Mouse (Mus musculus) kidney, embryonic 14.5 days (tissue): ENCODE measurements around the gene Kiss1r. TPM values are rescaled to one million over a fixed set of nuclear protein-coding genes. Genes with fewer than 3 reads are reported as not detected.
"Not testable (repeated sequence)": the region's sequence is repeated elsewhere in the genome, so short reads cannot be mapped to it uniquely, and the experiment has no call there.

Experiments used
- ATAC-seq: fragments of 200-750 bp; cut with Nextera tagmentation; 2 replicates; pipeline ENCODE4 v1.8.0; 2017; ENCODE audit warnings: moderate number of reproducible peaks, mild to moderate bottlenecking, moderate TSS enrichment, moderate library complexity; ENCODE audit not compliant: low FRiP score, low TSS enrichment
- H3K27ac ChIP-seq: fragments of 300-500 bp; sonication (generic); 2 replicates; pipeline ENCODE4 v1.5.1; 2014; ENCODE audit warnings: low read depth, mild to moderate bottlenecking, low read length, moderate library complexity, mixed read lengths
- H3K27me3 ChIP-seq: fragments of 300-500 bp; sonication (generic); 2 replicates; pipeline ENCODE4 v1.6.1; 2014; ENCODE audit warnings: mild to moderate bottlenecking, low read length; ENCODE audit not compliant: control insufficient read depth, insufficient read depth
- H3K36me3 ChIP-seq: fragments of 300-500 bp; sonication (generic); 2 replicates; pipeline ENCODE4 v1.6.1; 2014; ENCODE audit warnings: low read length, mixed read lengths; ENCODE audit not compliant: control insufficient read depth, insufficient read depth
- H3K4me1 ChIP-seq: fragments of 300-500 bp; sonication (generic); 2 replicates; pipeline ENCODE4 v1.6.1; 2014; ENCODE audit warnings: low read length, mixed read lengths; ENCODE audit not compliant: control insufficient read depth, insufficient read depth
- H3K4me2 ChIP-seq: fragments of 300-500 bp; sonication (generic); replicated peaks from 2 replicates; pipeline ENCODE4 v1.6.1; 2014; ENCODE audit warnings: low read depth, mild to moderate bottlenecking, low read length
- H3K4me3 ChIP-seq: fragments of 300-500 bp; sonication (generic); 2 replicates; pipeline ENCODE4 v1.5.1; 2014; ENCODE audit warnings: mild to moderate bottlenecking, low read length
- H3K9ac ChIP-seq: fragments of 300-500 bp; sonication (generic); 2 replicates; pipeline ENCODE4 v1.6.1; 2014; ENCODE audit warnings: low read depth, mild to moderate bottlenecking, low read length, moderate library complexity
- H3K9me3 ChIP-seq: fragments of 300-500 bp; sonication (generic); 2 replicates; pipeline ENCODE4 v1.6.1; 2016; ENCODE audit warnings: low read length; ENCODE audit not compliant: control insufficient read depth
- WGBS: fragments of 180-500 bp; shearing (Covaris S2); extraction: QIAGEN DNeasy Blood & Tissue Kit; methylation state at CpG from one replicate; pipeline ENCODE4 v1.1.7; 2014; 5-methylcytosine and 5-hydroxymethylcytosine counted together
- polyA plus RNA-seq: library from polyadenylated mRNA; unstranded; fragments of >200 nt; fragmentation: Nextera tagmentation; extraction: Ambion mirVana; gene quantifications from 2 replicates; pipeline ENCODE4 v1.2.1, GENCODE M21; 2014

Kiss1r gene
- polyA plus RNA-seq, 1 experiment from 2014 or later, result 0.47 TPM

DNA sequence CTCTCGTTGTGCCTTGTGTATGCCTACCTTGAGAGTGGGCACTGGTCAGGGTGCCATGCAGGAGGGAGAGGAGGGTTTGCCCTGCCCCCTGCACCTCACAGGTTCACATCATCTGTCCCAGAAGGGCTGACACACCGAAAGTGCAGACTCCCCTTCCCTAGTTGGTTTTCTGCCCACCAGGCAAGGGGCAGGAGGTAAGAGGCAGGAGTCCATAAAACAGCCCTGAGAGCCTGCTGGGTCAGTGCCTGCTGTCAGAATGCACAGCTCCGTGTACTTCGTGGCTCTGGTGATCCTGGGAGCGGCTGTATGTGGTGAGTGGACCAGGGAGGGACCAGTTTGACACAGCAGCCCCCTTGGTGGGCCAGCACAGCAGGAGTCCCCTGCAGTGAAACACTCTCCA, 26.1 kb upstream of the Kiss1r start, which contains the start of gene Cfd:
Gene Cfd, plus strand, starts transcription at position 184 of the 400 bp plus-strand sequence.
- no peak for ATAC-seq
- Histone ChIP-seq H3K9me3 (no peaks in the 10 kb centered on the region), H3K4me2 (no peak within 1 kb of the TSS), H3K4me3 (no peak within 1 kb of the TSS), H3K4me1 (no peaks in the 10 kb centered on the region), H3K9ac (no peak within 1 kb of the TSS), H3K27me3 (peaks cover 2% of the 10 kb centered on the region; the same call in 1 of the 2 replicates), H3K36me3 (peaks cover 9% of the 10 kb centered on the region), H3K27ac (no peak within 1 kb of the TSS)
- 30% methylated on average over 5 of the region's 5 CpGs for WGBS

DNA sequence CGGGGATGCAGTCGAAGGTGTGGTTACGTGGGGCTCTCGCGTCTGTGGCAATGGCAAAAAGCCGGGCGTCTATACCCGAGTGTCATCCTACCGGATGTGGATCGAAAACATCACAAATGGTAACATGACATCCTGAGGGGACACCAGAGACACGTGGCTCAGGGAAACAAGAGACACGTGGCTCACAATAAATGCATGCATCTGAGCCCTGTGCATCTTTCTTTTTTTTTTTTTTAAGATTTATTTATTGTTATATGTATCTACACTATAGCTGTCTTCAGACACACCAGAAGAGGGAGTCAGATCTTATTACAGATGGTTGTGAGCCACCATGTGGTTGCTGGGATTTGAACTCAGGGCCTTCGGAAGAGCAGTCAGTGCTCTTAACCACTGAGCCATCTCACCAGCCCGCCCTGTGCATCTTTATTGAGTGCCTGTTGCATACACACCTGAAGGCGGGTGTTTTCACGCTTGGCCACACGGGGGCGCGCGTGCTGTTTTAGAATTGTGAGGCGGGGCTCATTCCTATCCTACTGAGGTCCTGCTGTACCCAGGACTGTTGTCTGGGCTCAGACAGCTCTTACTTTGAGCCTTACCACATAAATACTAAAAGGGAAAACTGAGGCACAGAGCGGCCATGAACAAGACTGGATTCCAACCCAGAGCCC, 24.2 kb upstream of the Kiss1r start:
- H3K27me3 ChIP-seq, H3K9ac ChIP-seq, H3K27ac ChIP-seq, H3K4me3 ChIP-seq, H3K4me2 ChIP-seq, H3K4me1 ChIP-seq, H3K9me3 ChIP-seq: not testable (repeated sequence)
- WGBS, result 43% methylated on average over 22 of the region's 22 CpGs
- ATAC-seq, result peak; percentile 53
- peaks cover 28% of the 10 kb centered on the region for H3K36me3 ChIP-seq

DNA sequence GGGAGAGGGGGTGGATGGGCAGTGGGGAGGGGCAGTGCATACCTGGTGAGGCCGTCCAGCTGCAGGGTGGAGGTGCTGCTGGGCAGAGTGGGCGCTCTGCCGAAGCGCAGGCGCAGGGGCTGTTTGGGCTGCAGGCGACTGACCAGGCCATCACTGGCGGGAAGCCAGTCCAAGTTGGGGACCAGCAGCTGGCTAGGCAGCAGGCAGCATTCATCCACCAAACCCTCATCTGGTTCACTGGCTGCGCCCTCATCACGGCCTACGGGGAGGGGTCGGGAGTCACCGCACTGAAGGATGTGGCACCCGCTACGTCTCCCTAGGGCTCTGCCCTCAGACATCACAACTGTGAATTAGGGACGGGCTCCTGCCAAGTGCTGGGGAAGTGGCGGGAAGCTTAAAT, 20.5 kb upstream of the Kiss1r start:
- H3K27ac ChIP-seq, result no peak overlapping the region
- WGBS, result 87% methylated on average over 16 of the region's 16 CpGs
- no peak for ATAC-seq
- H3K4me1 ChIP-seq, result peaks cover 3% of the 10 kb centered on the region; the same call in 1 of the 2 replicates
- no peak overlapping the region for H3K4me3 ChIP-seq
- no peak overlapping the region for H3K4me2 ChIP-seq
- H3K9me3 ChIP-seq, result no peaks in the 10 kb centered on the region
- no peak overlapping the region for H3K9ac ChIP-seq
- no peaks in the 10 kb centered on the region for H3K27me3 ChIP-seq
- H3K36me3 ChIP-seq, result peaks cover 39% of the 10 kb centered on the region

DNA sequence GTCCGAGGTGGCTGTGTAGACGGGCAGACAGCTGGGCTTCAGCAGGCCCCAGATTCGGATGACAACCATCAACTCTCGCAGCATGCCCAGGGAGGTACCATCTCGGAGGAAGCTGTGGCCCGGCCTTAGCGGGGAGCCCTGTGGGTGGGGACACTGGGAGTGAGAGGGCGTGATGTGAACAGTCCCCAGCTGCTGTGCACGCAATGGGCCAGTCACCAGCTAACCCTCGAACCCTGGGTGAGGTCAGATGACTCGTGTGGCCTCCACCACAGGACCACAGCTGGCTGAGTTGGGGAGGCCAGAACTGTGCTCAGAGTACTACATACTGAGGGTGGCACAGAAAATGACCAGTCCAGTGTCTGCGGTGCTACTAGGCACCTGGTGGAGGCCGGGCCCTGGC, 20.0 kb upstream of the Kiss1r start:
- 78% methylated on average over 13 of the region's 13 CpGs for WGBS
- Histone ChIP-seq H3K36me3 (peaks cover 44% of the 10 kb centered on the region), H3K9ac (no peak overlapping the region), H3K4me1 (peaks cover 3% of the 10 kb centered on the region; the same call in 1 of the 2 replicates), H3K4me2 (no peak overlapping the region), H3K9me3 (no peaks in the 10 kb centered on the region), H3K4me3 (no peak overlapping the region), H3K27ac (no peak overlapping the region), H3K27me3 (no peaks in the 10 kb centered on the region)
- ATAC-seq, result no peak

DNA sequence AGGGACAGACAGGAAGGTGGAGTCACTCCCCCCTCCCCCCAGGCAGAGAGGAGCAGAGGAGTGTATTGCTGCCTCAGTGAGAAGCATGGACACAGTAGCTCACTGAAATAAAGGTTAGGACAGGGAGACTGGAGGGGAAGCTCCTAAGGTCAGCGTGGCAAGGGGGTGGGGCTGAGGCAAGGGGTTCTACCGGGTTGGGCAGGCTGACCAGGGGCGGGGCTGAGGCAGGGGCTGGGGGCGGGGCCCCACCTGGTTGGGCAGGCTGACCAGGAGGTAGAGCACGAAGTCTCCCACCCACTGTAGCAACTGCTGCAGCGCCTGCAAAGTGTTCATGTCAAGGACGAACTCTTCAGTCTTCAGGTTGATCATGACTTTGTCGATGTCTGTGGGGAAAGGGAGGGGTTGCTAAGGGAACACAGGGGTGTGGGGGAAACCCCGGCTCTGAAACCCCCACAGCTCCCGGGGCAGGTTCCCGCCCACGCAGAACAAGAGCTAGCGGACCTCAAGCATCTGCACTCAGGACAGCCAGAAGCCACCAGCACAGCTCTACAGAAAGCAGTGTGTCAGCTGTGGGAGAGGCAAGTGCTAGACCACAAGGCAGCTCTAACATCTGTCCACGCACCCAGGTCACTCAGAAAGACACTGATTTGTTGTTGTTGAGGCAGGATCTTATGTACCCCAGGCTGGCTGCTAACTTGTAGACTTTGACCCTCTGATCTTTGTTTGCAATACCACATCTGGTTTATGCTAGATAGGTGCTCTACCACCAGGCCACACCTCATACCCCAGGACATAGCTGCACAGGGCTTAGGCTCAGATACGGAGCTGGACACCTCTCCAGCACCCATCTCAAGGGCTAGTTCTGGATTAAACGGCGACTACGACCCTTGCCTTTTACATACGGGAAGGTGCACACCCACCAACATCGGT, 19.2 kb upstream of the Kiss1r start:
- H3K4me1 ChIP-seq, result peaks cover 3% of the 10 kb centered on the region; the same call in 1 of the 2 replicates
- WGBS, result 44% methylated on average over 20 of the region's 20 CpGs
- H3K9me3 ChIP-seq, result no peaks in the 10 kb centered on the region
- H3K9ac ChIP-seq, result peak overlapping the region; percentile 18; the same call in 1 of the 2 replicates
- peaks cover 51% of the 10 kb centered on the region for H3K36me3 ChIP-seq
- no peaks in the 10 kb centered on the region for H3K27me3 ChIP-seq
- H3K27ac ChIP-seq, result no peak overlapping the region
- peak; percentile 61; the same call in 1 of the 2 replicates for ATAC-seq
- H3K4me2 ChIP-seq, result no peak overlapping the region
- H3K4me3 ChIP-seq, result no peak overlapping the region

DNA sequence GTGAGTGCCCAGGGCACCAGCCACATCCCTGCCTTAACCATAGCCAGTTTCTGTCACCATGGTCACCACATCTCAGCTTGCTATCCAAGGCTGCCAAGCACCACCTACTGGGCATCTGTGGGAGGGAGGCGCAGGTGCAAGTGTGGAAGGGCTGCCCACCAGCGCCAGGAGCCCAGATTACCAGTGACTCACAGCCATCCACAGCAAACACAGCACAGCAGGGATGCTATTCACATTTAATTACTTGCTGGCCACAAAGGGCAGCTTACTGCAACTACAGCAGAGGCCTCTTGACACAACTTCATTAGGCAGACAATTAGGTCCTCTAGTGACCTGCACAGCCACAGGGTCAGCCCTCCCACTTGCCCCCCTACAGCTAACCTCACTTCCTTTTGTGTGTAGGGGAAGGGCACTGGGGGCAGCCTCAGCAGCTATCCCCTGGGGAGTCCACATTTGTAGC, 15.8 kb upstream of the Kiss1r start:
- H3K4me2 ChIP-seq, result no peak overlapping the region
- no peaks in the 10 kb centered on the region for H3K27me3 ChIP-seq
- peaks cover 3% of the 10 kb centered on the region; the same call in 1 of the 2 replicates for H3K4me1 ChIP-seq
- H3K27ac ChIP-seq, result no peak overlapping the region
- no peak for ATAC-seq
- no peak overlapping the region for H3K9ac ChIP-seq
- no peak overlapping the region for H3K4me3 ChIP-seq
- WGBS, result 47% methylated on average over 2 of the region's 2 CpGs
- H3K36me3 ChIP-seq, result peaks cover 67% of the 10 kb centered on the region
- no peaks in the 10 kb centered on the region for H3K9me3 ChIP-seq

DNA sequence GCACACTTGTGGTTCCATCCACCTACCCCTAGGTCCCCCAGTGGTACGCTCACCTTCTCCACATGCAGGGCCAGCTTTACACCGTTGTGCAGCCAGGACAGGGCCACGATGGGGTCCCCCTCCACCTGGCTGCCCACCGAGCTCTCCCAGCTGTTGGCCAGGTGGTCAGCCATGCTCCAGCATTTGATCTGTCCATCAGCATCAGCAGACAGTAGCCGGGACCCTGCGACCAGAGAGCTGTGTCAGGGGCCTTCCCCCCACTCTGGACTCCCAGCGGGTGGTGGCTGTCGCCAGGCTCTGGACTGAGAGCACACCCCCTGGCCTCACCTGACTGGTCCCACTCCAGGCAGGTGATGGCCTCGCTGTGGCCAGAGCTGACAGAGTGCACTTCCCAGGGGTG, 10.1 kb upstream of the Kiss1r start:
- Histone ChIP-seq H3K9me3 (no peaks in the 10 kb centered on the region), H3K36me3 (peaks cover 58% of the 10 kb centered on the region), H3K4me2 (no peak overlapping the region), H3K27ac (no peak overlapping the region), H3K4me3 (no peak overlapping the region), H3K9ac (no peak overlapping the region), H3K27me3 (no peaks in the 10 kb centered on the region), H3K4me1 (no peaks in the 10 kb centered on the region)
- no peak for ATAC-seq
- WGBS, result 92% methylated on average over 9 of the region's 9 CpGs

DNA sequence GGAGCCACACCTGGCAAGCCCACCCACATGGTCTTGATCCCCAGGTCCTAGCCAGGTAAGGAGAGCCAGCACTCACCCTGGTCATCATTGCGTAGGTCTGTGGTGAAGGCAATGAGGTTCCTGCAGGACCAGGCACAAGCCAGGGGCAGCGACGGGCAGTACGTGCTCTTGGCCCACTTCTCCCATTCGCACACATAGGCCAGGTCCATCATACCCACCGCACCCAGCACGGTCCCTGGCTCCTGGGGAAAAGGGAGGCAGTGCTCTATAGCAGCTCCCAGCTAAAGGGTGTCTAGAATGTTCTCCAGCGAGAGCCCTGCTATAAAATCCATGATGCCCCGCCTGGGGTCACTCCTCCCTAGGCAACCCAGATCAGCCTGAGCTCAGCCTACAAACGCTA, 9.4 kb upstream of the Kiss1r start:
- WGBS, result 87% methylated on average over 10 of the region's 10 CpGs
- H3K4me1 ChIP-seq, result no peaks in the 10 kb centered on the region
- H3K4me2 ChIP-seq, result peak overlapping the region; percentile 36; the same call in 1 of the 2 replicates
- no peak for ATAC-seq
- H3K27ac ChIP-seq, result no peak overlapping the region
- H3K4me3 ChIP-seq, result no peak overlapping the region
- H3K27me3 ChIP-seq, result no peaks in the 10 kb centered on the region
- no peak overlapping the region for H3K9ac ChIP-seq
- peaks cover 57% of the 10 kb centered on the region for H3K36me3 ChIP-seq
- no peaks in the 10 kb centered on the region for H3K9me3 ChIP-seq
